Mouse (Mus musculus): ENCODE data around the gene Ywhaq. TPM values are rescaled to one million over a fixed set of nuclear protein-coding genes. Genes with fewer than 3 reads are reported as not detected.
A peak's percentile ranks its signal among the peaks of the same experiment; 100 is the strongest.

Gene Ywhaq
- total and polyA plus RNA-seq, 3 experiments: 217 to 392 (median 234) TPM

DNA sequence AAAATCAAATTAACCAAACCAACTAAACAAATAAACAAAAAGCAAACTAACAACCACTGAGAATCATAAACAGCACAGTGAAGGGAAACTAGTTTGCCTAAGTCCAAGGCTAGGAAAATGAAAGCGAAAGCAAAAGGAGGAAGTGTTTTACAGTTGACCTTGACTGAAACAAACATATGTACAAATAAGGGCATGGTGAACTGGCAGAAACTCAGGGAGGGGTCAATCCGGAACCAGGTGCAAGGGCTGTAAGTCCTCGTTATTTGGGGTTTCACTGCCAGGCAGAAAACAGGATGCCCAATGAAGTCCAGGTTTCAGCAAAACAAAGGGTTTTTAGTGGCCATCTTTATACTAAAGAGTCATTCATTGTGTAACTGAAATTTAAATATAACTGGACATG, 45.2 kb upstream of the Ywhaq start:
- dilution Hi-C loops (cut with MboI; ENCODE audit: extremely low pct_ligation_motif_present, extremely low pct_unique_long_range_greater_than_20kb, low sequenced_read_pairs): no loop called here
- in situ Hi-C loops (cut with MboI; ENCODE audit: low pct_ligation_motif_present, low pct_unique_long_range_greater_than_20kb, low sequenced_read_pairs): loop anchor here (5.0 kb wide), 1 partner anchor 45 kb away; the partner anchor contains the start of gene Ywhaq

GRCm38 (mm10) chr12:21459681-21460080, 42.2 kb upstream of the Ywhaq start:
- Histone ChIP-seq H3K4me3 (replicated peaks in 1 of 3; ENCODE audit: low read depth in 2 of 3, low read length in 2 of 3, poor library complexity in 1 of 3) (no peak overlapping the region), H3K36me3 (replicated peaks in 1 of 2; ENCODE audit: control insufficient read depth in 1 of 2, insufficient read depth in 1 of 2, low read length in 1 of 2) (no peaks in the 10 kb centered on the region), H3K9me3 (replicated peaks; ENCODE audit: low read length) (no peaks in the 10 kb centered on the region), H3K27me3 (replicated peaks) (no peaks in the 10 kb centered on the region), H3K27ac (ENCODE audit: insufficient read depth, low read depth) (no peak overlapping the region), H3K79me2 (replicated peaks; ENCODE audit: control insufficient read depth, extremely low read depth, insufficient read depth, poor library complexity, severe bottlenecking) (no peaks in the 10 kb centered on the region), H3K4me2 (ENCODE audit: insufficient read depth, low read depth, poor library complexity, severe bottlenecking) (no peak overlapping the region), H3K4me1 (ENCODE audit: control insufficient read depth in 1 of 2, insufficient read depth in 2 of 2) (peaks cover 9 to 45% of the 10 kb centered on the region in 2 experiments), H3K9ac (ENCODE audit: insufficient read depth, low read depth) (no peak overlapping the region)
- in situ Hi-C loops (cut with MboI; ENCODE audit: low pct_ligation_motif_present, low pct_unique_long_range_greater_than_20kb, low sequenced_read_pairs) (loop anchor here (5.0 kb wide), 1 partner anchor 42 kb away; the partner anchor contains the start of gene Ywhaq), dilution Hi-C loops (cut with MboI; ENCODE audit: extremely low pct_ligation_motif_present, extremely low pct_unique_long_range_greater_than_20kb, low sequenced_read_pairs) (no loop called here)
- TF ChIP-seq SMC3 (IDR thresholded peaks at IDR 0.05; ENCODE audit: low read depth, low read length) (no peak), POLR2A (IDR thresholded peaks at IDR 0.05; ENCODE audit: low read depth, low read length) (no peak), ZMIZ1 (IDR thresholded peaks at IDR 0.05; ENCODE audit: low read depth, low read length) (no peak), ZC3H11A (IDR thresholded peaks at IDR 0.05; ENCODE audit: low read depth, low read length) (no peak), MYC (IDR thresholded peaks at IDR 0.05; ENCODE audit: low read depth, low read length) (no peak), HCFC1 (IDR thresholded peaks at IDR 0.05; ENCODE audit: low read depth, low read length) (no peak), MAX (IDR thresholded peaks at IDR 0.05; ENCODE audit: low read length) (no peak), CHD1 (IDR thresholded peaks at IDR 0.05; ENCODE audit: low read depth, low read length) (no peak), ZNF384 (IDR thresholded peaks at IDR 0.05; ENCODE audit: low read depth, low read length) (no peak), IRF4 (IDR thresholded peaks at IDR 0.05; ENCODE audit: low read depth, low read length) (no peak), MEF2A (IDR thresholded peaks at IDR 0.05; ENCODE audit: borderline replicate concordance, low read depth, low read length) (no peak), NELFE (IDR thresholded peaks at IDR 0.05; ENCODE audit: low read depth, low read length) (no peak)
- DNase-seq (ENCODE audit: extremely low read depth): no peak

More for the DNA sequence above, 45.2 kb upstream of the Ywhaq start:
- peak overlapping the region; percentile 72; the same call in 1 of the 2 replicates for H3K4me2 ChIP-seq (ENCODE audit: insufficient read depth, low read depth, poor library complexity, severe bottlenecking)
- H3K9me3 ChIP-seq (replicated peaks; ENCODE audit: low read length): no peaks in the 10 kb centered on the region
- no peaks in the 10 kb centered on the region for H3K79me2 ChIP-seq (replicated peaks; ENCODE audit: control insufficient read depth, extremely low read depth, insufficient read depth, poor library complexity, severe bottlenecking)
- H3K36me3 ChIP-seq (replicated peaks in 1 of 2; ENCODE audit: control insufficient read depth in 1 of 2, insufficient read depth in 1 of 2, low read length in 1 of 2): no peaks in the 10 kb centered on the region
- DNase-seq (ENCODE audit: extremely low read depth): peak; percentile 86
- no peaks in the 10 kb centered on the region for H3K27me3 ChIP-seq (replicated peaks)
- peak overlapping the region; percentile 94 for H3K27ac ChIP-seq (ENCODE audit: insufficient read depth, low read depth)
- peaks cover 9 to 51% of the 10 kb centered on the region in 2 experiments for H3K4me1 ChIP-seq (ENCODE audit: control insufficient read depth in 1 of 2, insufficient read depth in 2 of 2)
- no peak overlapping the region; the same call in 1 of the 2 replicates for H3K9ac ChIP-seq (ENCODE audit: insufficient read depth, low read depth)
- TF ChIP-seq MAZ (IDR thresholded peaks at IDR 0.05; ENCODE audit: low read depth, low read length): peak; percentile 42; the same call in 1 of the 2 replicates
- TF ChIP-seq GABPA (IDR thresholded peaks at IDR 0.05; ENCODE audit: insufficient replicate concordance, low read depth, low read length): no peak
- no peak for TF ChIP-seq SMC3 (IDR thresholded peaks at IDR 0.05; ENCODE audit: low read depth, low read length)
- no peak for TF ChIP-seq E2F4 (IDR thresholded peaks at IDR 0.05; ENCODE audit: insufficient replicate concordance, low read depth, low read length)
- TF ChIP-seq MAFK (IDR thresholded peaks at IDR 0.05; ENCODE audit: insufficient replicate concordance, low read length): no peak
- TF ChIP-seq JUN (IDR thresholded peaks at IDR 0.05; ENCODE audit: insufficient read depth, low read depth, low read length): no peak
- no peak for TF ChIP-seq CHD1 (IDR thresholded peaks at IDR 0.05; ENCODE audit: low read depth, low read length)
- TF ChIP-seq TCF12 (IDR thresholded peaks at IDR 0.05; ENCODE audit: low read depth, low read length): peak; percentile 85
- TF ChIP-seq SIN3A (IDR thresholded peaks at IDR 0.05; ENCODE audit: low read length): no peak
- peak; percentile 95 for TF ChIP-seq ETS1 (conservative IDR thresholded peaks at IDR 0.05; ENCODE audit: low read depth, low read length)
- TF ChIP-seq MEF2A (IDR thresholded peaks at IDR 0.05; ENCODE audit: borderline replicate concordance, low read depth, low read length): no peak; the same call in 1 of the 2 replicates
- TF ChIP-seq IRF4 (IDR thresholded peaks at IDR 0.05; ENCODE audit: low read depth, low read length): peak; percentile 96
- no peak for TF ChIP-seq ZKSCAN1 (IDR thresholded peaks at IDR 0.05; ENCODE audit: borderline replicate concordance, low read depth, low read length)
- TF ChIP-seq POLR2A (IDR thresholded peaks at IDR 0.05; ENCODE audit: low read depth, low read length): 0 out of 2 replicates have a peak, but pooled peaks have one; percentile 2
- TF ChIP-seq BHLHE40 (IDR thresholded peaks at IDR 0.05; ENCODE audit: low read depth, low read length): peak; percentile 50; the same call in 1 of the 2 replicates
- TF ChIP-seq ELF1 (IDR thresholded peaks at IDR 0.05; ENCODE audit: low read depth, low read length): peak; percentile 82
- 0 out of 2 replicates have a peak, but pooled peaks have one; percentile 11 for TF ChIP-seq TBP (conservative IDR thresholded peaks at IDR 0.05; ENCODE audit: low read depth, low read length)
- TF ChIP-seq EP300 (IDR thresholded peaks at IDR 0.05; ENCODE audit: low read length): peak; percentile 91
- no peak for TF ChIP-seq JUND (conservative IDR thresholded peaks at IDR 0.05; ENCODE audit: low read depth, low read length)
- no peak for TF ChIP-seq NRF1 (IDR thresholded peaks at IDR 0.05; ENCODE audit: low read depth, low read length)
- no peak overlapping the region for H3K4me3 ChIP-seq (replicated peaks in 1 of 3; ENCODE audit: low read depth in 2 of 3, low read length in 2 of 3, poor library complexity in 1 of 3)
